Comparison of ENCODE assay signal across 8 mouse cellular contexts in the genomic region with DNA sequence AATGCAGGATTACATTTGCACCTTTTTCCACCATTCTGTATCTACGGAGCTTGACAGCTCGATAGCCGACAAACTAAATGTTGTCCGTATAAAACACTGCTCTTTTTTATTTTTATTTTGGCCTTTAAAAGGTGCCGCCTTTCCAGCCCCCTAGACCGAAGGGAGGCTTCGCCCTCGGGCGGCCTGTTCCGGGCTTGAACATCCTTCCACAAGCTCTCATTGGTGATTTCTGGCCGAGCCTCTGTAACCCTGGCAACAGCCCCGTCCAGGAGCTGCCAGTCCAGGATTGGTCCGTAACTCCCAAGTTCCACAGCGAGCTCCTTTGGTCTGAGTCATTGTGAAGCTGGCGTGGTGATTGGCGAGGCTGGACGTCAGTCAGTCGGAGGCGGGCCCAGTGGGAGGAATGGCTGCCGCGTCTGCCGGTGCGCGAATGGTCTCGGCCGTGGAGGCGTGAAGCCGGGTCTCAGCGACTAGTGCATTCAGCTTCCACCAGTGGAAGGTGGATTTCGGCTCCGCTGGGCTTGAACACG. TPM values are rescaled to one million over a fixed set of nuclear protein-coding genes. Genes with fewer than 3 reads are reported as not detected.
A peak's percentile ranks its signal among the peaks of the same experiment; 100 is the strongest.
DNase-seq lines count a peak whose midpoint lies in the region; ATAC-seq and TF ChIP-seq lines count a peak whose summit lies in the region.

Gene Zswim1 (plus strand): TSS at position 51 of the 530 bp plus-strand sequence.

- peak within 1 kb of the TSS; percentile 97 for H3K4me3 ChIP-seq in bone marrow, adult 2 months (replicated peaks; ENCODE audit: control insufficient read depth, low read depth, low read length)
- peak within 1 kb of the TSS; percentile 85 for H3K4me3 ChIP-seq in embryonic facial prominence, embryonic 15.5 days (replicated peaks)
- peak within 1 kb of the TSS; percentile 82 for H3K4me3 ChIP-seq in limb, embryonic 14.5 days (replicated peaks; ENCODE audit: low read length)
- H3K4me3 ChIP-seq in midbrain, postnatal 0 days (ENCODE audit: low read depth, low read length) = peak within 1 kb of the TSS; percentile 63

- H3K9me3 ChIP-seq in embryonic facial prominence, embryonic 15.5 days (replicated peaks) = no peaks in the 10 kb centered on the region
- H3K9me3 ChIP-seq in limb, embryonic 14.5 days (ENCODE audit: control insufficient read depth, low read length) = no peaks in the 10 kb centered on the region
- H3K9me3 ChIP-seq in midbrain, postnatal 0 days (ENCODE audit: low read length) = no peaks in the 10 kb centered on the region

- TF ChIP-seq CTCF in bone marrow, adult 2 months (IDR thresholded peaks at IDR 0.05; ENCODE audit: control insufficient read depth, insufficient read depth, low read length) = no peak
- TF ChIP-seq CTCF in midbrain, postnatal 0 days (IDR thresholded peaks at IDR 0.05) = no peak

- TF ChIP-seq POLR2A in bone marrow, adult 2 months (IDR thresholded peaks at IDR 0.05; ENCODE audit: borderline replicate concordance, control insufficient read depth, low read depth, low read length) = peak; percentile 78; the same call in 1 of the 2 replicates
- peak; percentile 69; the same call in 1 of the 2 replicates for TF ChIP-seq POLR2A in limb, embryonic 14.5 days (IDR thresholded peaks at IDR 0.05; ENCODE audit: borderline replicate concordance, extremely low read depth, insufficient read depth, insufficient read length)

- DNase-seq in 416B (ENCODE audit: low read depth) = peak; percentile 98
- DNase-seq in heart, adult 8-10 months (ENCODE audit: low spot score) = peak; percentile 100
- DNase-seq in kidney, adult 9 months = peak; percentile 100
- DNase-seq in limb, embryonic 14.5 days (ENCODE audit: low spot score) = peak; percentile 98
- peak; percentile 99 for DNase-seq in midbrain, postnatal 0 days (ENCODE audit: low spot score)
- peak; percentile 100 for DNase-seq in spleen, postnatal 14 days (ENCODE audit: low spot score in 2 of 2)

- peak within 1 kb of the TSS; percentile 63 for H3K4me2 ChIP-seq in embryonic facial prominence, embryonic 15.5 days (replicated peaks)
- H3K4me2 ChIP-seq in limb, embryonic 14.5 days (replicated peaks; ENCODE audit: low read depth, low read length, severe bottlenecking) = peak within 1 kb of the TSS; percentile 66
- peak within 1 kb of the TSS; percentile 58 for H3K4me2 ChIP-seq in midbrain, postnatal 0 days (ENCODE audit: low read depth, low read length, poor library complexity, severe bottlenecking)

- H3K27me3 ChIP-seq in embryonic facial prominence, embryonic 15.5 days = no peaks in the 10 kb centered on the region
- no peaks in the 10 kb centered on the region for H3K27me3 ChIP-seq in limb, embryonic 14.5 days (ENCODE audit: control insufficient read depth, insufficient read depth, low read length)
- H3K27me3 ChIP-seq in midbrain, postnatal 0 days (ENCODE audit: insufficient read depth, low read length) = no peaks in the 10 kb centered on the region

- peak; percentile 98 for ATAC-seq in embryonic facial prominence, embryonic 15.5 days (ENCODE audit: insufficient number of reproducible peaks, low FRiP score, low TSS enrichment, low read depth)
- peak; percentile 100 for ATAC-seq in limb, embryonic 14.5 days (ENCODE audit: low FRiP score, low read depth)
- ATAC-seq in midbrain, postnatal 0 days (ENCODE audit: low FRiP score) = peak; percentile 98

- H3K4me1 ChIP-seq in bone marrow, adult 2 months (ENCODE audit: control insufficient read depth, insufficient read depth, low read length) = no peaks in the 10 kb centered on the region
- peaks cover 19% of the 10 kb centered on the region for H3K4me1 ChIP-seq in embryonic facial prominence, embryonic 15.5 days
- H3K4me1 ChIP-seq in limb, embryonic 14.5 days (ENCODE audit: control insufficient read depth, insufficient read depth, low read length) = peaks cover 6% of the 10 kb centered on the region; the same call in 1 of the 2 replicates
- H3K4me1 ChIP-seq in midbrain, postnatal 0 days (ENCODE audit: insufficient read depth, low read length) = peaks cover 5% of the 10 kb centered on the region; the same call in 1 of the 2 replicates

- H3K9ac ChIP-seq in embryonic facial prominence, embryonic 15.5 days = peak within 1 kb of the TSS; percentile 66
- H3K9ac ChIP-seq in limb, embryonic 14.5 days (ENCODE audit: low read depth, low read length, severe bottlenecking) = peak within 1 kb of the TSS; percentile 57
- H3K9ac ChIP-seq in midbrain, postnatal 0 days (replicated peaks; ENCODE audit: low read length, poor library complexity, severe bottlenecking) = peak within 1 kb of the TSS; percentile 74

- 1% methylated on average over 32 of the region's 32 CpGs for WGBS in bone marrow, adult 2 months
- under 1% methylated on average over 32 of the region's 32 CpGs for WGBS in embryonic facial prominence, embryonic 15.5 days
- WGBS in limb, embryonic 14.5 days = under 1% methylated on average over 32 of the region's 32 CpGs
- WGBS in midbrain, postnatal 0 days = 1% methylated on average over 32 of the region's 32 CpGs

- peaks cover 41% of the 10 kb centered on the region for H3K36me3 ChIP-seq in embryonic facial prominence, embryonic 15.5 days
- peaks cover 37% of the 10 kb centered on the region for H3K36me3 ChIP-seq in limb, embryonic 14.5 days (ENCODE audit: control insufficient read depth, insufficient read depth, low read length)
- peaks cover 36% of the 10 kb centered on the region for H3K36me3 ChIP-seq in midbrain, postnatal 0 days (ENCODE audit: insufficient read depth, low read length)

- H3K27ac ChIP-seq in bone marrow, adult 2 months (ENCODE audit: control insufficient read depth, insufficient read depth, low read depth, low read length, poor library complexity) = peak within 1 kb of the TSS; percentile 67
- H3K27ac ChIP-seq in embryonic facial prominence, embryonic 15.5 days (replicated peaks) = peak within 1 kb of the TSS; percentile 91
- H3K27ac ChIP-seq in limb, embryonic 14.5 days (replicated peaks; ENCODE audit: low read depth, low read length) = peak within 1 kb of the TSS; percentile 61
- peak within 1 kb of the TSS; percentile 93 for H3K27ac ChIP-seq in midbrain, postnatal 0 days (ENCODE audit: low read depth, low read length)

RNA-seq across cellular contexts. Expression of gene Zswim1, which starts in this region (rescaled TPM):
- 2.1 and 3.7 TPM in 2 replicates for polyA plus RNA-seq in bone marrow, adult 2 months (2011; ENCODE audit: insufficient read depth, insufficient read length, low replicate concordance, missing spikeins)
- polyA plus RNA-seq in embryonic facial prominence, embryonic 15.5 days (2015; fragmentation: Nextera tagmentation; extraction: Ambion mirVana) = 18.2 and 20.1 TPM in 2 replicates
- total RNA-seq in heart, adult 8-10 months (2022) = 1 to 10 TPM; 4.6 to 6.1 (median 5.1) TPM
- polyA plus RNA-seq in limb, embryonic 14.5 days (2012; rRNA removed) = 9.1 and 11.2 TPM in 2 replicates
- 19.5 and 19.9 TPM in 2 replicates for polyA plus RNA-seq in limb, embryonic 14.5 days (2014; fragmentation: Nextera tagmentation; extraction: Ambion mirVana)
- 24.8 and 25.1 TPM in 2 replicates for total RNA-seq in midbrain, postnatal 0 days (2014; rRNA removed)
- 35.3 and 36.0 TPM in 2 replicates for polyA plus RNA-seq in midbrain, postnatal 0 days (2015; fragmentation: Nextera tagmentation; extraction: Ambion mirVana)

Comparison
In these comparisons a context has a peak if more than half of its experiments do, and no peak if none do; other contexts are left out.
1. Peak in every context shown above with its lines: DNase-seq, ATAC-seq, H3K4me3 ChIP-seq and H3K27ac ChIP-seq.